Mouse (Mus musculus): ENCODE results near the gene Esr1. TPM values are rescaled to one million over a fixed set of nuclear protein-coding genes. Genes with fewer than 3 reads are reported as not detected.

Gene Esr1
- polyA plus RNA-seq (2016; fragmentation: Nextera tagmentation; extraction: Ambion mirVana), result 0.18 and 0.24 TPM in 2 replicates

DNA sequence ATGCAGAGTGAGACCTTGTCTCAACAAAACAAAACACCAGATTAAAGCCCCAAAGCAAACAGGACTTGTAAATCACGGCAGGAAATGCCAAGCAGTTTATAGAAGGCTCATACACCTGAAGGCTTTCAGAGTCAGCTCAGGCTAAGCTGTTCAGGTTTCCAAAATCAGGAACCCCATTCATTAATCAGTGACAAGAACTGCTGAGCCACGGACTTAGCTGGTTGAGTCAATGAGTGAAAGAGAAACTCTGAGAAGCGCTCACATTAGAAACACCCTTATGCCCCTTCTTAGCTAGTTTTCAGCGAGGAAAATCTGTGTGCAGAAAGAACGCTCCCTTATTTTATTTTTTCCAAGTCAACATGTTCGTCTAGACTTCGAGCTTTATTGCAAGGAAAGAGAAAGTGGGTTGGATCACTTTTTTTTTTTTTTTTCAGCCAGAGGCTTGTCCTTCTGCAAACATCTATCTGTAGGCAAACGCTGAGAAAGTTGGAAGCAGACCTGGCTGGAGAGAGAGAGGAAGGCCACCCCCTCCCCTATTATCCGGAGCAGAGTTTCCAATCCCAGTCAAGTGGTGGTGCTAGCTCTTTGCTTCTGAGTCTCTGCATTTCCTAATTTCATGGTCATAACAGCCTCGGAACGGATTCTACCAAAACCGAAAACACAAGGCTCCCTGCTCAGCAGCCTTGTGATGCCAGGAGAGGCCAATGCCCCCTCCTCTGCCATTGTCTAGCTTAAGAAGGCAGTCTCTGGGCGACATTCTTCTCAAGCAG, at the start of gene Esr1:
Esr1 (plus strand) TSS at position 208 of the 770 bp plus-strand sequence.
- Histone ChIP-seq H3K36me3 (no peaks in the 10 kb centered on the region), H3K9me3 (replicated peaks) (no peaks in the 10 kb centered on the region), H3K27me3 (ENCODE audit: low read depth, poor library complexity, severe bottlenecking) (no peaks in the 10 kb centered on the region), H3K4me1 (peaks cover 15% of the 10 kb centered on the region), H3K4me3 (no peak within 1 kb of the TSS; the same call in 1 of the 2 replicates), H3K27ac (peak within 1 kb of the TSS; percentile 56; the same call in 1 of the 2 replicates)
- DNase-seq (ENCODE audit: low spot score), result no peak
- WGBS, result 54% methylated on average over 13 of the region's 13 CpGs

- Histone ChIP-seq H3K4me3 (no peak overlapping the region), H3K9me3 (replicated peaks) (no peaks in the 10 kb centered on the region), H3K4me1 (no peaks in the 10 kb centered on the region), H3K27me3 (ENCODE audit: low read depth, poor library complexity, severe bottlenecking) (no peaks in the 10 kb centered on the region), H3K27ac (no peak overlapping the region), H3K36me3 (no peaks in the 10 kb centered on the region)
- DNase-seq (ENCODE audit: low spot score), result no peak
- WGBS, result 95% methylated on average over 1 of the region's 1 CpGs
Observed at GRCm38 (mm10) chr10:4565148-4565547, 46.2 kb upstream of the Esr1 start.

DNA sequence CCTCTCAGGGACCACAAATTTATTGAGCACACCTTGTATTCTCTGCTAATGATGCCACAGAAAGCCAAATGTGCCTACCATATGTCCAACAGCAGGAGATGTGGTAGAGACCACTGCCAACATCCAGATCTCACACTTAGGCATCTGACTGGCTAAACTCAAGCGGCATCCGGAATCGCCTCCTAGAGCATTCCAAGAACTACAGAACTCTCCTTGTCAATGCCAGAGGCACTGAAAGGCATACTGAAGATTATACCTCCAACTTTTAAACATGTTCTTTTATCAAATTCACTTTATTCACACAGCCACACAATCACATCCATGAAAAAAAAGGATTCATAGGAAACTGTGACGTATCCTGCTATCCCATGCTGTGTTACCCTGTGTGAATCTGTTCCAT, 40.6 kb upstream of the Esr1 start:
- Histone ChIP-seq H3K4me3 (no peak overlapping the region), H3K27me3 (ENCODE audit: low read depth, poor library complexity, severe bottlenecking) (no peaks in the 10 kb centered on the region), H3K4me1 (no peaks in the 10 kb centered on the region), H3K9me3 (replicated peaks) (no peaks in the 10 kb centered on the region), H3K27ac (no peak overlapping the region), H3K36me3 (no peaks in the 10 kb centered on the region)
- DNase-seq (ENCODE audit: low spot score), result no peak
- WGBS, result 92% methylated on average over 4 of the region's 4 CpGs

GRCm38 (mm10) chr10:4571304-4571703, 40.1 kb upstream of the Esr1 start:
- H3K36me3 ChIP-seq, result no peaks in the 10 kb centered on the region
- no peaks in the 10 kb centered on the region for H3K4me1 ChIP-seq
- H3K27me3 ChIP-seq (ENCODE audit: low read depth, poor library complexity, severe bottlenecking), result no peaks in the 10 kb centered on the region
- 77% methylated on average over 4 of the region's 4 CpGs for WGBS
- no peak for DNase-seq (ENCODE audit: low spot score)
- H3K9me3 ChIP-seq (replicated peaks), result no peaks in the 10 kb centered on the region
- no peak overlapping the region for H3K4me3 ChIP-seq
- no peak overlapping the region for H3K27ac ChIP-seq

- Histone ChIP-seq H3K27me3 (ENCODE audit: low read depth, poor library complexity, severe bottlenecking) (no peaks in the 10 kb centered on the region), H3K4me3 (no peak overlapping the region), H3K27ac (no peak overlapping the region), H3K9me3 (replicated peaks) (no peaks in the 10 kb centered on the region), H3K36me3 (no peaks in the 10 kb centered on the region), H3K4me1 (no peaks in the 10 kb centered on the region)
- peak; percentile 32 for DNase-seq (ENCODE audit: low spot score)
- 90% methylated on average over 5 of the region's 5 CpGs for WGBS
Observed at GRCm38 (mm10) chr10:4581905-4582304, 29.5 kb upstream of the Esr1 start.

DNA sequence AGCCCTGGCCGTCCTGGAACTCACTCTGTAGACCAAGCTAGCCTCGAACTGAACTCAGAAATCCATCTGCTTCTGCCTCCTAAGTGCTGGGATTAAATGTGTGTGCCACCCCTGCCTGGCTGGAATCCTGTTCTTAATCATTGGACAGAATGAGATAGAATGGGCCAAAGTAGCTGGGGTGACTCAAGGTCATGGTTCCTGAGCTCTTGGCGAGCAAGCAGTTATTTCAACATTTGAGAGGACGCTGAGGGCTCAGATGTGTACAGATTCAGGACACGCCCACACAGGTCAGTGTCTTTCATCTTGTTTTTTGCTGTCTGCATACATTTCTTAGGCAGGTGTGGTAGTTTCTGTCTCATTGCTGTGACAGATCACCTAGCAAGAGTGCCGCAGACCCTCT, 24.7 kb upstream of the Esr1 start:
- Histone ChIP-seq H3K9me3 (replicated peaks) (no peaks in the 10 kb centered on the region), H3K4me1 (no peaks in the 10 kb centered on the region), H3K27ac (no peak overlapping the region), H3K4me3 (no peak overlapping the region), H3K27me3 (ENCODE audit: low read depth, poor library complexity, severe bottlenecking) (no peaks in the 10 kb centered on the region), H3K36me3 (no peaks in the 10 kb centered on the region)
- WGBS, result 88% methylated on average over 6 of the region's 6 CpGs
- DNase-seq (ENCODE audit: low spot score), result no peak

DNA sequence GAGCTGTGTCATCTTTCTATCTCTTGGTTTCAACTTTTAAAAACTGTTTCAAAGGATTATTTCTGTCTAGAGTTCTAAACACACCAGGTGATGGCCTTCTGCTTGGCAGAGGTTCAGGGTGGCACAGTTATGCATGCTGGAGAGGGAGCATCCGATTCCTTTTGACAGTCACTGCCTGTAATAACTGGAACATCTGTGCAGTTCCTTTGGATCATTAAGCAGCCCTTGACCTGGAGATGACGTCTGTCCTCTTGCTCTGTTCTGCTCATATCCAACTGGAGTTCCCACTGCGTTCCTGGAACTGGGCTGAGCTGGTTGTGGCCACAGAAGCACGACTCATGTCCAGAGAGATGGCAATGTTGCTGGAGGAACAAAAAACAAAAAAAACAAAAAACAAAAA, 21.8 kb upstream of the Esr1 start:
- Histone ChIP-seq H3K4me1 (no peaks in the 10 kb centered on the region), H3K27me3 (ENCODE audit: low read depth, poor library complexity, severe bottlenecking) (no peaks in the 10 kb centered on the region), H3K4me3 (no peak overlapping the region), H3K27ac (no peak overlapping the region), H3K9me3 (replicated peaks) (no peaks in the 10 kb centered on the region), H3K36me3 (no peaks in the 10 kb centered on the region)
- no peak for DNase-seq (ENCODE audit: low spot score)
- WGBS, result 85% methylated on average over 4 of the region's 4 CpGs

- DNase-seq (ENCODE audit: low spot score), result no peak
- Histone ChIP-seq H3K4me3 (no peak overlapping the region), H3K4me1 (no peaks in the 10 kb centered on the region), H3K9me3 (replicated peaks) (no peaks in the 10 kb centered on the region), H3K36me3 (no peaks in the 10 kb centered on the region), H3K27ac (no peak overlapping the region), H3K27me3 (ENCODE audit: low read depth, poor library complexity, severe bottlenecking) (no peaks in the 10 kb centered on the region)
- 68% methylated on average over 8 of the region's 8 CpGs for WGBS
Observed at GRCm38 (mm10) chr10:4590956-4591355, 20.4 kb upstream of the Esr1 start.

DNA sequence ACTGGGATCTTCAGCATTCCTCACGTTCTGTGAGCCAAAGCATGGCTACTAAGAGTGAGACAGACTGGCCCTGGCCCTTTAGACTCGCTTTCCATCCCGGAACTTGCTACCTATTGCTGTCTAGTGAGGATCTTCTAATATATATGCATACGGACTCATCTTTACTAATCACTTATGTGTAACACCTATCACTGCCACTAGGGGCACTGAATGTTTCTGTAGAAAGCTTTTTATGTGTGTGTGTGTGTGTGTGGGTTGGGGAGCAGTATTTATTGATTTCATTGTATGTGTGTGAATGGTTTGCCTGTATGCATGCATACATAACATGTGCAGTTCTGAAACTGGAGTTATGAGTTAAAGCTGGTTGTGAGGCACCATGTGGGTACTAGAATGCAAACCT, 17.6 kb upstream of the Esr1 start:
- Histone ChIP-seq H3K4me1 (no peaks in the 10 kb centered on the region), H3K4me3 (no peak overlapping the region), H3K27me3 (ENCODE audit: low read depth, poor library complexity, severe bottlenecking) (no peaks in the 10 kb centered on the region), H3K9me3 (replicated peaks) (no peaks in the 10 kb centered on the region), H3K36me3 (no peaks in the 10 kb centered on the region), H3K27ac (no peak overlapping the region)
- WGBS, result 69% methylated on average over 4 of the region's 4 CpGs
- no peak for DNase-seq (ENCODE audit: low spot score)

DNA sequence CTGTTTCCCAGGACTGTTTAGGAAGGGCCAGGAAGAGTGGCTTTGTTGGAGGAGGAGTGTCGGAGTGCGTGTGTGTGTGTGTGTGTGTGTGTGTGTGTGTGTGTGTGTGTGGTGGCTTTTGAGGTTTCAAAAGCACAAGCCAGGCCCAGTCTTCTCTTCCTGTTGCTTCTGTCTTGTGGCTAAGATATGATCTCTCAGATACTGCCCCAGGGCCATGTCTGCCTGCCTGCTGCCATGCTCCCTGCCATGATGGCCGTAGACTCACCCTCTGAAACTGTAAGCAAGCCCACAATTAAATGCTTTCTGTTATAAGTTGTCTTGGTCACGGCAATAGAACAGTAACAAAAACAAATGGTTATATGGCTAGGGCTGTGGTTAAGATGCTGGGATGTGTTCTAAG, 14.2 kb upstream of the Esr1 start:
- DNase-seq (ENCODE audit: low spot score), result no peak
- Histone ChIP-seq H3K27me3 (ENCODE audit: low read depth, poor library complexity, severe bottlenecking) (no peaks in the 10 kb centered on the region), H3K36me3 (no peaks in the 10 kb centered on the region)

GRCm38 (mm10) chr10:4598244-4598842, 13.1 kb upstream of the Esr1 start:
- DNase-seq (ENCODE audit: low spot score), result peak; percentile 50

More for the DNA sequence above, 14.2 kb upstream of the Esr1 start:
- H3K4me1 ChIP-seq, result no peaks in the 10 kb centered on the region
- H3K9me3 ChIP-seq (replicated peaks), result no peaks in the 10 kb centered on the region
- H3K27ac ChIP-seq, result no peak overlapping the region
- H3K4me3 ChIP-seq, result no peak overlapping the region
- WGBS, result 96% methylated on average over 4 of the region's 4 CpGs

GRCm38 (mm10) chr10:4598916-4599315, 12.5 kb upstream of the Esr1 start:
- no peak for DNase-seq (ENCODE audit: low spot score)
- 83% methylated on average over 12 of the region's 12 CpGs for WGBS
- no peak overlapping the region for H3K4me3 ChIP-seq
- no peak overlapping the region for H3K27ac ChIP-seq
- H3K9me3 ChIP-seq (replicated peaks), result no peaks in the 10 kb centered on the region
- no peaks in the 10 kb centered on the region for H3K36me3 ChIP-seq
- no peaks in the 10 kb centered on the region for H3K27me3 ChIP-seq (ENCODE audit: low read depth, poor library complexity, severe bottlenecking)
- no peaks in the 10 kb centered on the region for H3K4me1 ChIP-seq

More at GRCm38 (mm10) chr10:4598244-4598842, 13.1 kb upstream of the Esr1 start:
- no peaks in the 10 kb centered on the region for H3K27me3 ChIP-seq (ENCODE audit: low read depth, poor library complexity, severe bottlenecking)
- H3K9me3 ChIP-seq (replicated peaks), result no peaks in the 10 kb centered on the region
- H3K27ac ChIP-seq, result no peak overlapping the region
- H3K4me1 ChIP-seq, result no peaks in the 10 kb centered on the region
- 64% methylated on average over 10 of the region's 10 CpGs for WGBS
- H3K36me3 ChIP-seq, result no peaks in the 10 kb centered on the region
- H3K4me3 ChIP-seq, result no peak overlapping the region

DNA sequence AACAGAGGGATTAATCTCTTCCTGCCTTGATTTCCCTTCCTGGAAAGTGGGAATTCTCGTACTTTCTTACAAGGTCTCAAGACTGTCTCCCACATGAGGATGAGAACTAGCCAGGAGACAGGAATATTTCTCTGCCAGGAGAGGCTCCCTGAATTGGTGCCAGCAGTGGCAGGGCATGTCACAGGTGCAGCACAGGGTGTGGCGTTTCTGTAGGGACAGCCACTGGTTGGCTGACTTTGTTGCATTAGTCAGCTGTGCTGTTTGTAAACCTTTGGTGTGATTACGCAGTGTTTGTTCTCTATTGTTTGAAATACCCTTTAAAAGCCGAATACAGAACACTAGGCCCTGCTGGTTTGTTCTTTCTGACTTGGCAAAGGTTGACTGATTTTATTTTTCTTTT, 11.8 kb upstream of the Esr1 start:
- no peak overlapping the region for H3K4me3 ChIP-seq
- no peak for DNase-seq (ENCODE audit: low spot score)
- H3K36me3 ChIP-seq, result no peaks in the 10 kb centered on the region
- no peaks in the 10 kb centered on the region for H3K9me3 ChIP-seq (replicated peaks)
- no peaks in the 10 kb centered on the region for H3K27me3 ChIP-seq (ENCODE audit: low read depth, poor library complexity, severe bottlenecking)
- H3K27ac ChIP-seq, result no peak overlapping the region
- H3K4me1 ChIP-seq, result no peaks in the 10 kb centered on the region
- WGBS, result 85% methylated on average over 4 of the region's 4 CpGs
